Mouse (Mus musculus): Measurements from ENCODE around the gene Ffar3. TPM values are rescaled to one million over a fixed set of nuclear protein-coding genes. Genes with fewer than 3 reads are reported as not detected.

Gene Ffar3
- total RNA-seq, 2 experiments from 2014 or later: not detected

Other genes starting within 250 kb of the Ffar3 start
- gene Upk1a, start 243.3 kb downstream of the Ffar3 start, total RNA-seq (2021): under 1 TPM; 0.42 to 0.48 TPM
- 1,000 to 10,000 TPM; 4,137 to 4,381 TPM for gene Cox6b1, start 230.0 kb downstream of the Ffar3 start, total RNA-seq (2021)
- not detected for gene Etv2, start 220.3 kb downstream of the Ffar3 start, total RNA-seq (2021)
- gene Rbm42, start 205.9 kb downstream of the Ffar3 start, total RNA-seq (2021): 10 to 100 TPM; 58.8 to 60.3 TPM
- gene Haus5, start 191.2 kb downstream of the Ffar3 start, total RNA-seq (2021): 1 to 10 TPM; 6.7 to 7.7 TPM
- under 1 TPM in 1 of 2 experiments, not detected in 1; 0.67 TPM for gene Pmis2, start 184.6 kb downstream of the Ffar3 start, total RNA-seq (2021)
- not detected for gene 2200002J24Rik, start 157.3 kb downstream of the Ffar3 start, total RNA-seq (2021)
- under 1 TPM in 1 of 2 experiments, not detected in 1; 0.12 TPM for gene Atp4a, start 144.0 kb downstream of the Ffar3 start, total RNA-seq (2021)
- gene Tmem147, start 126.6 kb downstream of the Ffar3 start, total RNA-seq (2021): 100 to 1,000 TPM; 229 to 244 TPM
- not detected for gene Gapdhs, start 112.5 kb downstream of the Ffar3 start, total RNA-seq (2021)
- 1 to 10 TPM; 4.5 to 4.8 TPM for gene Sbsn, start 104.7 kb downstream of the Ffar3 start, total RNA-seq (2021)
- 1 to 10 TPM; 5.8 to 8.1 TPM for gene Dmkn, start 92.4 kb downstream of the Ffar3 start, total RNA-seq (2021)
- gene Krtdap, start 68.3 kb downstream of the Ffar3 start, total RNA-seq (2021): not detected
- gene Ffar2, start 32.4 kb downstream of the Ffar3 start, total RNA-seq (2021): under 1 TPM; 0.35 to 0.57 TPM
- gene Ffar1, start 5.4 kb upstream of the Ffar3 start, total RNA-seq (2021): under 1 TPM in 1 of 2 experiments, not detected in 1; 0.05 TPM
- gene Cd22, start 24.2 kb upstream of the Ffar3 start, total RNA-seq (2021): 1 to 10 TPM; 1.1 to 1.4 TPM
- gene Mag, start 58.7 kb upstream of the Ffar3 start, total RNA-seq (2021): under 1 TPM in 1 of 2 experiments, not detected in 1; 0.48 TPM
- 1 to 10 TPM; 1.5 to 4.1 TPM for gene Hamp2, start 68.5 kb upstream of the Ffar3 start, total RNA-seq (2021)
- 1 to 10 TPM; 5.2 to 6.6 TPM for gene Hamp, start 87.9 kb upstream of the Ffar3 start, total RNA-seq (2021)
- gene Usf2, start 100.6 kb upstream of the Ffar3 start, total RNA-seq (2021): 100 to 1,000 TPM in 1 of 2 experiments, 10 to 100 TPM in 1; 98.7 to 109 TPM
- gene Lsr, start 117.3 kb upstream of the Ffar3 start, total RNA-seq (2021): 1 to 10 TPM; 4.1 to 4.7 TPM
- gene Fam187b, start 117.6 kb upstream of the Ffar3 start, total RNA-seq (2021): under 1 TPM; 0.25 to 0.36 TPM
- 10 to 100 TPM; 30.4 to 33.5 TPM for gene Fxyd5, start 186.3 kb upstream of the Ffar3 start, total RNA-seq (2021)
- 1 to 10 TPM; 1.3 to 1.6 TPM for gene Fxyd7, start 195.3 kb upstream of the Ffar3 start, total RNA-seq (2021)
- 100 to 1,000 TPM; 695 to 726 TPM for gene Fxyd1, start 201.0 kb upstream of the Ffar3 start, total RNA-seq (2021)
- 1 to 10 TPM; 3.0 to 4.3 TPM for gene Lgi4, start 203.2 kb upstream of the Ffar3 start, total RNA-seq (2021)
- 1 to 10 TPM; 2.8 to 5.1 TPM for gene Fxyd3, start 220.5 kb upstream of the Ffar3 start, total RNA-seq (2021)

Measured in heart, postnatal 10 days (tissue).